Mouse (Mus musculus): ENCODE measurements at regions not wholly inside any gene's neighbourhood (a gene's known extent, or its start where the extent isn't known, plus 50 kb on each side); places are given as distances from the start of the nearest gene placed in this dataset.

GRCm38 (mm10) chr3:81482742-81483141 is 446.5 kb downstream of the Pdgfc start:
- no peak for DNase-seq (ENCODE audit: low spot score in 2 of 2)

GRCm38 (mm10) chr3:81483363-81483762 is 447.1 kb downstream of the Pdgfc start:
- no peak for DNase-seq (ENCODE audit: low spot score in 2 of 2)

- no peak for DNase-seq (ENCODE audit: low spot score in 2 of 2)
Measured at GRCm38 (mm10) chr3:81505316-81505715, 427.1 kb upstream of the Ctso start.

GRCm38 (mm10) chr3:81508611-81509010 is 423.8 kb upstream of the Ctso start:
- no peak for DNase-seq (ENCODE audit: low spot score in 2 of 2)

GRCm38 (mm10) chr3:81521804-81522203 is 410.6 kb upstream of the Ctso start:
- DNase-seq (ENCODE audit: low spot score in 2 of 2) = no peak

- no peak for DNase-seq (ENCODE audit: low spot score in 2 of 2)
Measured at GRCm38 (mm10) chr3:81530872-81531271, 401.5 kb upstream of the Ctso start.

- DNase-seq (ENCODE audit: low spot score in 2 of 2) = no peak
Measured at GRCm38 (mm10) chr3:81535448-81536205, 396.8 kb upstream of the Ctso start.

- no peak for DNase-seq (ENCODE audit: low spot score in 2 of 2)
Measured at GRCm38 (mm10) chr3:81554773-81555172, 377.6 kb upstream of the Ctso start.

- DNase-seq (ENCODE audit: low spot score in 2 of 2) = no peak
Measured at GRCm38 (mm10) chr3:81562610-81563258, 369.7 kb upstream of the Ctso start.

- DNase-seq (ENCODE audit: low spot score in 2 of 2) = peak; percentile 2 to 70
Measured at GRCm38 (mm10) chr3:81563858-81564756, 368.3 kb upstream of the Ctso start.

GRCm38 (mm10) chr3:81564757-81565063 is 367.7 kb upstream of the Ctso start:
- DNase-seq (ENCODE audit: low spot score in 2 of 2) = no peak

GRCm38 (mm10) chr3:81583387-81584027 is 348.9 kb upstream of the Ctso start:
- DNase-seq (ENCODE audit: low spot score in 2 of 2) = no peak

- DNase-seq (ENCODE audit: low spot score in 2 of 2) = no peak
Measured at GRCm38 (mm10) chr3:81589109-81589508, 343.3 kb upstream of the Ctso start.

GRCm38 (mm10) chr3:81629157-81629556 is 303.2 kb upstream of the Ctso start:
- no peak for DNase-seq (ENCODE audit: low spot score in 2 of 2)

- DNase-seq (ENCODE audit: low spot score in 2 of 2) = no peak
Measured at GRCm38 (mm10) chr3:81658490-81658889, 273.9 kb upstream of the Ctso start.

GRCm38 (mm10) chr3:81661620-81662019 is 270.8 kb upstream of the Ctso start:
- no peak for DNase-seq (ENCODE audit: low spot score in 2 of 2)

- DNase-seq (ENCODE audit: low spot score in 2 of 2) = no peak
Measured at GRCm38 (mm10) chr3:81666262-81666661, 266.1 kb upstream of the Ctso start.

- DNase-seq (ENCODE audit: low spot score in 2 of 2) = no peak
Measured at GRCm38 (mm10) chr3:81676570-81676969, 255.8 kb upstream of the Ctso start.

- no peak for DNase-seq (ENCODE audit: low spot score in 2 of 2)
Measured at GRCm38 (mm10) chr3:81701974-81702697, 230.3 kb upstream of the Ctso start.

- no peak for DNase-seq (ENCODE audit: low spot score in 2 of 2)
Measured at GRCm38 (mm10) chr3:81718911-81719310, 213.5 kb upstream of the Ctso start.

- no peak for DNase-seq (ENCODE audit: low spot score in 2 of 2)
Measured at GRCm38 (mm10) chr3:81735463-81735862, 196.9 kb upstream of the Ctso start.
